Mouse (Mus musculus): ENCODE measurements around the gene Smco2.

The Smco2 gene

DNA sequence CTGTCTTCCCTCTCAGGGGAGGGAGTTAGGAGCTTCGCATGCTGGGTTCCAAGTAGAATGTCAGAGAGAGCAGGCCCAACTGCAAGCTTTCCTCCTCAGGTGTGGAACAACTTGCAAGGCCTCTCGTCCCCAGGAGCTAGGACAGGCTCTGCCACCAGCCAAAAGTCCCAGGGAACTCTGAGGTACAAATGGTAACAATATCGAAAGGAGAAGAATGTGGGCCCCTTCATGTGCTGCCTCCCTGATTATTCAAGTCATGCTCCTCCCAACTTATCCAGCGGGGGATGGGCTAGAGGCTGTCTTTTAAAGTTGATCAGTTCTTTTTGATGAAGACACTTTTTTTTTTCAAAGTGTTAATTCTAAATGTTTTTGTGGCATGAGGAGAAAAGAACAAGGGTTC lies at the start of gene Smco2:
Gene Smco2, plus strand, starts transcription at position 55 of the 400 bp plus-strand sequence.
- in situ Hi-C loops (cut with MboI, MseI), result no loop called here

DNA sequence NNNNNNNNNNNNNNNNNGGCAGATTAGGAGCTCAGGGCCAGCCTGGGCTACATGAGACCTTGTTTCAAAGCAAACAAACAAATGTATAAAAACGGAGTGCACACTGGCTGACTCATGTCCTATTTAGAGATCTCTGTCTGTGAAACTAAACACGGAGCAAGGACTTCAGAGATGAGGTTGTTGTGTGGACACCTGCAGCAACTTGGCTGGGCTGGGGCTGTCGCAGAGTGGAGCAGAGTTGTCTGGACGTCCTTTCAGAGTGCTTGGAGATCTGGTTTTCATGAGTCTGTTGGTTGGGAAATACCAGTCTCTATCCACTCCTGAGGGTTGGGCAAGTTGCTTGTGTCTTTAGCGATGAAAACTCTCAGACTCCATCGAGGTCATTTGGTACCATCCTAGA lies 39.9 kb upstream of the Smco2 start:
- in situ Hi-C loops (cut with MboI, MseI), result no loop called here

DNA sequence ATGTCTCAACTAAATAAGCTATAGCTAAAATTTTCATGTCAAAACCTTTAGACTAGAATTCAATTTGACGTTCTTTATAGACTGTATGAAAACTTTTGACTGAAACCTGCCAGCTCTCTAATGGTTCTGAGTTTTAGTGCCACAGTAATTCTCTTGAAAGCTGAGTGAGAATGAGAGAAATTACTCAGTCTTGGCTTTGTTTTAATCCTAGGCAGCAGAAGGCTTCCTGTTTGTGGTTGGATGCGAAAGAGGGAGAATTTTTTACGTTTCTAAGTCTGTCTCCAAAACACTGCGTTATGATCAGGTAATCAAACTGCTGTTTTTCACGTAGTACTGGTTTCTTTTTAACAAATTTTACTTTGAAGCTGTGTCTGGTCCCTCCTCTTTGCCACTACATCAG lies 36.9 kb upstream of the Smco2 start:
- in situ Hi-C loops (cut with MboI, MseI), result no loop called here

DNA sequence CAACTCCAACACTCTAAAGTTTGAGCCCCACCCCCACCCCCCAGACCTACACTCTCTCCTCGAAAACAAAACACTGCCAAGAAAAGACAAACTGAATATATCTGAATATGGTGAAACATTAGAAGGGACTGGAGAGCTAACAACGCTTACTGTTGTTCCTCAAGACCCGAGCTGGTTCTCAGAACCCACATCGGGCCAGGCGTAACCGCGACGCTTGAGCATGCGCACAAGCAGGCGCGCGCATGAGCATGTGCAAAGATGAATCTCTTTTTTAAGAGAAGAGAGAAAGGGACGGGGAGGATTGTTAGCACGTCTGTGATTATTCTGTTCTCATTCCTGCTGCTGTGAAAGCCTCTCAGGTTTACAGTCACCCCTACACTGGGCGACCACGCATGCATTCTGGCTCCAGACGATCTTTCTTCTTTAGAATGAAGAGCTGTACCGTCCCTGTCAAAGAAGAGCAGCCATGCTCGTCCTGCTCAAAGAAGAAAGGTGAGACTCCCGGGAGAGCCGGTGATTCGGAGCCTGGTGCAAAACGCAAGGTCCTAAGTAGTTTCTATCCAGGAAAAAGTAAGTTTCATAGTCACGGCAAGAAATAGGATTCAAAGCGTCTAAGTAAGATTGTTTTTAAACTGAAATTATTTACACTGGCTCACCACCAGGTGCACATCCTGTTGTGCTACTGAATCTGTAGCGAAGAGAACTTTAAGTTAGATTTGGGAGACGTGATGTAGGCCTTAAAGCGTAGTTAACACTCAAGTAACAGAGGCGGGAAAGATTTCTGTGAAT lies 29.5 kb upstream of the Smco2 start:
- in situ Hi-C loops (cut with MboI, MseI), result no loop called here

DNA sequence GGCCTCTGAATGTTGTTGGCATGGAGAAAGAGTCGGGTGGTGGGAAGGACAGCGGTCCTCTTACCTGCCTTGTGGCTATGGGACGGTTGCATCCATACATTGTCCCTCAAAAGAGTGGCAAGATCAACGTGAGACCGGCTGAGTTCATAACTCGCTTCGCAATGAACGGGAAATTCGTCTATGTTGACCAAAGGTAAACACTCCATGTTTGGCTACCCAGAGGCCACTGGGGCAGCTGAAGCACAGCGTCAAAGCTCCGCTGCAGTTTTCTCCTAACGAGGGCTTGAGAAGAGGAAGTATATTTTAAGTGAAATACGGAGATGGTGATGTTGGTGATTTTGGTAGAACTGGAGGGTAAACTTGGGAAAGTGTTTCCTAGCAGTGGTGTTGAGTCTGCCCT lies 27.9 kb upstream of the Smco2 start:
- in situ Hi-C loops (cut with MboI, MseI), result no loop called here

DNA sequence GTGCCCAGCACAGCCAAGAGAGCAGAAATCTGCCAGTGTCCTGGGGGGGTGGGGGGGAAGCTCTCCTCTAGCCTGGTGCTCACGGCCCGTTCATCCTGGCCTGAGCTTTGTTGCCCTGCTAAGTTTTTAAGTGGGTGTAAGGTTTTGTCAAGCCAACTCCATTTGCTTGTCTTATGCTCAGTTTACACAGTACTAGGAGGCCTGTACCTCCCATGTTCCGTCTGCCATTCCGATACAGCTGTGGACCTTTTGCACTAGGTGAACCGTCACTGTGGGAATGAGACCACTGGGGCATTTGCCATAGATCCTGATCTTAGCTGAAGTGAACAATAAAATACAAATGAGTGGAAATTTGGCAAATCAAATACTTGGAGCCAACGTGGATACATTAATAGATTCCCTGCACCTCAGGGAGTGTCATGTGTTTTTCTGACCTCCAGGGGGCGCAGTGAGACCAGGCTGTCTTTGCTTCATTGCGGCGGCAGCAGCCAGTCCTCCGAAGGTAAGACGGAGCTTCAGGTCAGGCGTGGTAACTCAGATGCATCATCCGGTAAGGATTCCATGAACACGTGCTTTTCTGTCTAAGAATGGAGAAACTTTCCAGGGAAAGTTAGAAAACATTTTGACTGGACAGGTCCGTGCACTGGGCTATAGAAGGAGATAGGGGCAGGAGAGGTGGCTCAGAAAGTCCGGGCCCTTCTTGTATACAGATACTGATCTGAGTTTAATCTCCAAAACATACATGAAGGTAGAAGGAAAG lies 25.0 kb upstream of the Smco2 start:
- in situ Hi-C loops (cut with MboI, MseI), result loop anchor here (25.0 kb wide), 1 partner anchor 412 kb away; no protein-coding TSS in a partner anchor

DNA sequence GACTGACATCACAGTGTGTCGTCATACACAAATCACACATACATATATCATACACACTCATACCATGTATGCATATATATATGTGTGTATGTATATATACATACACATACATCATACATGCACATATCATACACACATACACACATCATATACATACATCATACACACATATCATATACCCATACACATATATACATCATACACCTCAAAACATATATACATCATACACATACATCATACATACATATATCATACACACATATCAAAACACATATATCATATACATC lies 24.5 kb upstream of the Smco2 start:
- in situ Hi-C loops (cut with MboI, MseI), result loop anchor here (25.0 kb wide), 1 partner anchor 412 kb away; no protein-coding TSS in a partner anchor

DNA sequence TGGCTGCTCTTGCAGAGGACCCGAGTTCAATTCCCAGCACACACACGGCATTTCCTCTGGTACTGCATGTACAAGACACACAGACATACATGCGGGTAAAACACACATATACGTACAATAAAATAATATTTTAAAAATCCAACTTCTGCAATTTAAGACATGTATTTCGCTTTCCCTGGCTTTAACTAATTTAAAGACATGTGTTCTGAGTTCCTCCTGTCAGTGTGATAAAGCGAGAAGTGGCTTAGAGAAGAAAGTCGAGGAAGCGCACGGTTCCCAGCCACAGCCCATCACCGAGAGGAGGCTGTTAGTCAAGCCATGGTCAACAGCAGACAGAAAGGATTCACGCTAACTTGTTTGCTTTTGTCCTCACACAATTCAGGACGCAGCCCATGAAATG lies 18.6 kb upstream of the Smco2 start:
- in situ Hi-C loops (cut with MboI, MseI), result loop anchor here (5.0 to 25.0 kb wide), 2 partner anchors 161 to 406 kb away; no protein-coding TSS in a partner anchor

DNA sequence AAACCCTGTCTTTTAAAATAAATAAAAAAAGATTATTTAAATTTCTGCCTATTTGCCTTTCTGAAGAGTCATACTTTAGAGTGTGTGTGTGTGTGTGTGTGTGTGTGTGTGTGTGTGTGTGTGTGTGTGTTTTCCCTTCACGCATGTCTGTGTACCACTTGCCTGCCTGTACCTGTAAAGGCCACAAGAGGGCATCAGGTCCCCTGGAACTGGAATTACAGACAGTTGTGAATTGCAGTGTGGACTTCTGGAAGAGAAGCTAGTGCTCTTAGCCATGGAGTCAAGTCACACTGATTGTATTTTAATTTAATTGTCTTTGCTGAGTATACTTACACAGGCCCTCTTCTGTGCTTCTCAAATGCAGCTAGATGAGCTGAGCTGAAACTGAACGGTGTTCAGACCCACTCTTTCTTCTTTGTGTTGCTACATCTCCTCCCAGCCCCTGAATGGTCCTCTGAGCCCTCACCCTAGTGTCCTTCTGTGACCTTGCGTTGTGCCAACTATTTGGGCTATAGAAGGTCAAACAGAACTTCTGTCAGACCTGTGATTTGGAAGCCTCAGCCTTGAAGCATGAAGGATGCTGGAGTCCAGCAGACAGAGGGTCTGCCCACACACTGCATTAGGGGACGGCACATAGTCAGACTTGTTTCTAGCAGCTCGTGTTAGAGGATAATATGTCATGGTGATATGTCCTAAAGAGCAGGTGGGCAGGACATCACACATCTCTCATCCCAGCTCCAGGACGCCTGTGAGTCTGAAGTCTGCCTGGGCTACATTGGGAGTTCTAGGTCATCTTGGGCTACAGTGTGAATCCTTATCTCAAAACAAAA lies 16.2 kb upstream of the Smco2 start:
- in situ Hi-C loops (cut with MboI, MseI), result loop anchor here (5.0 to 25.0 kb wide), 2 partner anchors 159 to 404 kb away; no protein-coding TSS in a partner anchor

DNA sequence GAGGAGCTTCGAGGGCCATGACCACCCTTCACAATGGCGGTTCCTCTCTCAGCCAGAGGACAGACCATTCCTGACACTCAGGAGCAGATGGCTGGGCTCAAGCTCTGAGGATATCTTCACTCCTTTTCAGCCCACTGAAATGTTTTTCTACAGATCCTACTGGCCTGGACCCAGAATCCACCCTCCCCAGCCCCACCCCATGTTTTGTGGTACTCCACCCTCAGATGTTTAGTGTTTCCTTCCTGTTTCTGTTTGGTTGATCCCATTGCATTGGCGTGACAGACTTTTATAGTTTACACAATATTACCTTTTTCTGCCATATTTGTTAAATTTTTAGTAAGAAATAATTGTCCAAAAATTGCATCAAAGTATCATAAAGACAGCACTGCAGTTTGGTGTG lies 15.6 kb upstream of the Smco2 start:
- in situ Hi-C loops (cut with MboI, MseI), result loop anchor here (5.0 to 25.0 kb wide), 2 partner anchors 158 to 403 kb away; no protein-coding TSS in a partner anchor

DNA sequence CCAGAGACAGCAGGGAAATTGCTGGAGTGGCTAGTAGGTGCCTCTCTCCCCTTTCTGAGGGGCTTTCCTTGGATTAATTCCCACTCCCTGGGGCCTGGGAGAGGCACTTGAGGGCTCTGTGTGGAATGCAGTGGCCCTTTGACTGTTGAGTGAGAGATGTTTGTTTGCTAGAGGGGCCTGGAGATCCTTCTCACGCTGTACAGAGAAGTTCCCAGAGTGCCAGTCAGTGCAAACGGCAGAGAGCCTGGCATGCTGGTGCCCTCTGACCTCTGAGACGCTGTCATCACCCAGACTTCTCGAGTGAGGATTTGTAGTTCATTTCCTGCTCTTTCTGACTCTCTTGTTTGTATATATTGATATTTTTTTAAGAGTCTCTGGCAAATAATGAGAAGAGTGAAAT lies 14.1 kb upstream of the Smco2 start:
- in situ Hi-C loops (cut with MboI, MseI), result loop anchor here (5.0 to 25.0 kb wide), 2 partner anchors 157 to 402 kb away; no protein-coding TSS in a partner anchor

DNA sequence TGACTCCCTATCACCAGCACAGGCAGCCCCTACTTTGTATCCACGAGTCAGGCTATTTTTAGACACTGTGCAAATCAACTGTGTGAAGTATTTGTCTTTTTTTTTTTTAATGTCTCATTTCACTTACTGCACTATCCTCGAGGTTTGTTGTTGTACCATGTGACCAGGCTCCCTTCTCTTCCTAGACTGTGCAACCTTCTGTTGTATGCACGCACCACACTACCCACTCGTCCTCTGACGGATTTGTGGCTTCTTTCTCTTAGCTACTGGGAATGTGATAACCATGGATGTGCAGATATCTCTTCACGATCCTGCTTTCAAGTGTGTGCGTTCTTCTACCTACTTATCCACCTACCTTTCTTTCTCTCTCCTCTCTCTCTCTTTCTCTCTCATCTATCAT lies 12.6 kb upstream of the Smco2 start:
- in situ Hi-C loops (cut with MboI, MseI), result loop anchor here (5.0 to 25.0 kb wide), 2 partner anchors 155 to 400 kb away; no protein-coding TSS in a partner anchor

DNA sequence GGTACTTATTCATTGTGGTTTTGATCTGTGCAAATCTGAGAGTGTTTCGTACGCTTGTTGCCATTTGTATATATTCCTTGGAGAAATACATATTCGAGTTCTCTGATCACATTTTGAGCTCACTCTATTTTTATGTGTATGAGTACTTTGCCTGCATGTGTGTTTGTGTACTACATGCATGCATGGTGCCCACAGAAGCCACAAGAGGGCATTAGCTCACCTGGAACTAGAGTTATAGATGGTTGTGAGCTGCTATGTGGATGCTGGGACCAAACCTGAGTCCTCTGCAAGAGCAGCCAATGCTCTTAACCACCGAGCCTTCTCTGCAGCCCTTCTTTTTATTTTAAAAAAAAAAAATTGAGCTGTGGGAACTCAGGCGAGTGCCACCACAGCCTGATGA lies 11.5 kb upstream of the Smco2 start:
- in situ Hi-C loops (cut with MboI, MseI), result loop anchor here (5.0 to 25.0 kb wide), 2 partner anchors 154 to 399 kb away; no protein-coding TSS in a partner anchor

DNA sequence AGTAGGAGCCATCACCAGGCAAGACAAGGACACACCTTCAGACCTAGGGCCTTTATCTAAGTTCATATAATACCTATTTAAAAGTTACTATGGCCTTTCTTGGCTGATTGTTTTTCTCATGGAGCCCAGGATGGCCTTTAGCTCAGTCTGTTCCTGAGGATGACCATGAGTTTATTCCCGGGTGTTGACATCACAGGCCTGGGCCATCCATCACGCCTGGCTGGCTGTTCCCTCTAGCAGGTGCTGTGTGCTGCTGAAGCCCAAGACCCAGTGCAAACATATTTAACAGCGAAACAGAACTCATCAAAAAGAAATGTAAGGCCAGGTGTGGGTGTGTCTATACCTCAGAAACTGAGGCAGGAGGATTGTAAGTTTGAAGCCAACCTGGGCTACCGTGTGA lies 11.0 kb upstream of the Smco2 start:
- in situ Hi-C loops (cut with MboI, MseI), result loop anchor here (5.0 to 25.0 kb wide), 2 partner anchors 153 to 398 kb away; no protein-coding TSS in a partner anchor

DNA sequence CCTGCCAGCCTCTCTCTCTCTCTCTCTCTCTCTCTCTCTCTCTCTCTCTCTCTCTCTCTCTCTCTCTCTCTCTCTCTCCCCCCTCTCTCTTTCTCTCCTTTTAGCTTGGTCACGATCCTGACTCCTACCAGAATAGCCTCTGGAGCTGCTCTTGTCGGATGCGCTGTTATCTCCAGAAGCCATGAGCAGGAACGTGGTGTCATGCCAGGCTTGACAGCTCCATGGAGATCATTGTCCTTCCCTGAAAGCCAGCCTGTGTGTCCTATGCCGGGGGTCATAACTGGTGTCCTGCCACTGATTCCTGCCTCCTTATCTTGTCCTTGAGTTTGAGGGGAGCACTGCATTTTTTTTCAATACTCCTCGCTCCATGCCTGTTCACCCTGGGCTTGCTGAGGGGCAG lies 5.0 kb upstream of the Smco2 start:
- in situ Hi-C loops (cut with MboI, MseI), result loop anchor here (25.0 kb wide), 1 partner anchor 392 kb away; no protein-coding TSS in a partner anchor

DNA sequence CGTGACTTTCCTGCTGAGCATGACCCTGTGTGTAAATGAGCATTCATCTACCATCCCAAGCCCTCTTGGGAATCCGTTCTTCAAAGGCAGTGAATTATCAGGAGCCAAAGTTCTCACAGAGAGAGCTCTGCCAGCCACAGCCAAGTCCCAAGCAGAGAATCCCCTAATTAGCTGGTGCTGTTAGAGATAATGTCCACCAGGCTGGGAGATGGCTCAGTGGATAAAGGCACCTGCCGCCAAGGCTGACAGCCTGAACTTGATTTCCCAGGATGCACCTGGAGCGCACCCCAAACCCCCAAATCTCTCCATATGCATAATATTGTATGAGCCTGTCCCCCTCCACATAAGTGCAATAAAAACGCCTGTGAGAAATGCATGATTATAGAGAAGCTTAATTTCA lies 4.6 kb upstream of the Smco2 start:
- in situ Hi-C loops (cut with MboI, MseI), result loop anchor here (25.0 kb wide), 1 partner anchor 392 kb away; no protein-coding TSS in a partner anchor

DNA sequence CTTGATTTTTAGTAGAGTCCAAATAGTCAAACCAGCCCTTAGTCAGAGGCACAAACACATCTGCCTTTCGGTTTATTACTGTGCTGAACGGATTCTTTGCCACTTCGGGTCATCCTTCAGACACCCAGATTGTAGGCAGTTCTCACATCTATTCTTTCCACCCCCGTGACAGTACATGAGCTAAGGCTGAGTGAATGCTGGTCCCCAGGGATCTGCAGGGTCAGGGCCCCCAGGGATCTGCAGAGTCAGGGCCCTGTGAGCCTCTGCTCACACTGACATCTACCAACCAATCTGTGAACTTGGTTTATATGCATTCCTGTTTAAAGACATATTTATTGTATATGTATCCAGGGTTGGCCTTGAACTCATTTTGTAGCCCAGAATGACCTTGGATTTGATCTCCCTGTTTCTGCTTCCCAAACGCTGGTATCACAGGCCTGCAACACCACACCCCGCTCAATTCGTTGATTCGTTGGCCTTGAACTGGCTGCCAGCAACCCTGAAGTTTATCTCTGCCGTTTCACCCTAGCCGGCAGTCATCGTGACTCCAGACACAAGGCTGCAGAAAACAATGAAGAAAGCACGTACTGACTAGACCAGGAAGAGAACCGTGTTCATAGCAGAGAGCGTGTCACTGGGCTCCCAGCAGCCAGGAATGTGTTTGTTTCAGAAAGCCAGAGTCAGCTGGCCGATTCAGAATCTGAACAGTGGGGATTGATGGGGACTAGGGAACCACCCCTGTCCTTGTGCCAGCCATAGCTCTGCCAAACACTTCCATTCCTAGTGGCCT lies 3.7 kb upstream of the Smco2 start:
- in situ Hi-C loops (cut with MboI, MseI), result loop anchor here (25.0 kb wide), 1 partner anchor 391 kb away; no protein-coding TSS in a partner anchor

DNA sequence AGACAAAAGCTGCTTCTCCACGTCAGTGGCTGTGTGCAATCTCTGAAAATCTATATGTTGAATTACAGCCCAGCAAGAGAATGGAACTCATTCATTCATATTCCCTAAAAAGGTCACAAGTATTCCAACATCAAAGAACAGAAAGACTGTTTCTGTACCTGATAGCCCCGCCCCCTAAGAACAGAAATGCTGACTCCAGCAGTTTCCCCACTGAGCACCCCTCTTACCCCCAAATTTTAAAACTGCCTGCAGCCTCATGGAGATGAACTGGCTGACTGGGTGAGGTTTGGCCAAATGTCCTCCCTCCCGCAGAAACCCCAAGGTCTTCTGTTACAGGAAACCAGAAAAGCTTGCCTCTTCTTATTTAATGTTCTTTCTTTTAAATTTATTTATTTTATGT lies 2.5 kb upstream of the Smco2 start:
- in situ Hi-C loops (cut with MboI, MseI), result loop anchor here (25.0 kb wide), 1 partner anchor 390 kb away; no protein-coding TSS in a partner anchor

DNA sequence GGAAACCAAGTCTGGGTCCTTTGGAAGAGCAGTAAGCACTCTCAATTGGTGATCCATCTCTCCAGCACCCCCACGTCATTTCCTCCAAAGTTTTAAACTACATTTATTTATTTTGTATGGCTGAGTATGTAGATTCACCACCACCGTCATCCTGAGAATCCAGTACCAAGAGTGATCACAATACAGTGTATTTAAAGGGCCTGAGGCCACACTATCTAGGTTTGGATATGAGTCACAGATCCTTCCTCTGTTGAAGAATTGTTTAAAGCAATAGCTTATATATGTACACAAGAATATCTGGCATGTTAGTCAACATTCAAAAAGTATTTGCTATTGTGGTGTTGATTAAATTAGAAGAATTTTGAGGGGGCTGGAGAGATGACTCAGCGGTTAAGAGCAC lies 1.6 kb upstream of the Smco2 start:
- in situ Hi-C loops (cut with MboI, MseI), result loop anchor here (25.0 kb wide), 1 partner anchor 389 kb away; no protein-coding TSS in a partner anchor

DNA sequence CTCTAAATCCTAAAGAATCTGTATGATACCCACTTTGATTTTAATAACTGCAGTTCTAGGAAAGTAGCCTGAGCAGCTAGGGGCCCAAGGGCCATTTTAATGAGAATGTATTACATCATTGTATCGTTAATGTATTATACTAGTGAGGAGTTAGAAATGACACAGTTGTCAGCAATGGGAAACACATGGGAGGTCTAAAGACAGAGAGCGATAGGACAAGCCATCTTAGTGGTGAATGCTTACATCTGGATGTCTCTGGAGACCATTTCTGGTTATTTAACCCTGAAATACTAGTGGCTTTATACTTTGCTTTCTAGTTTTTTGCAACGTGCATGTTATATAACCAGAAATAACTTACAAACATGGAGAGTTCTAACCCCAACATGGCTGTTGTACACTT lies 2.0 kb downstream of the Smco2 start:
- in situ Hi-C loops (cut with MboI, MseI), result no loop called here
